Mouse (Mus musculus): ENCODE results near the gene Fam171a2.
A peak's percentile ranks its signal among the peaks of the same experiment; 100 is the strongest.
"Not testable (repeated sequence)": the region's sequence is repeated elsewhere in the genome, so short reads cannot be mapped to it uniquely, and the experiment has no call there.

The Fam171a2 gene

DNA sequence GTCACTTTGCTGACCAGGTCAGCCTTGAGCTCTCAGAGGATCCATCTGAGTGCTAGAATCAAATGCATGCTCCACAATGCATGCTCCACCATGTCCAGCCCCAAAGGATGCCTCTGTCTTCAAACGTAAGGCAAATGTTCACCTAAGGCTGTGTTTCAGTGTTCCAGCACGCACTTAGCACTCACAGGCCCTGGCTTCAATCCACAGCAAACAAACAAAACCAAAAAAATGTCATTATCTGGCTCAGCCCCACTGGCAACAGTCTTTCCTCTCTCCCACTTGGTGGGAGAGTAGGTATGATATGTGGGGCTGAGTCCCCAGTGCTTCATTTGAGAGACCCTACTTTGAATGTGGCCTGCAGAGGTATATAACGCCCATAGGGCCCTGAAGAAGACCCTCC, 36.4 kb downstream of the Fam171a2 start:
- DNase-seq (ENCODE audit: low spot score) = peak; percentile 3

DNA sequence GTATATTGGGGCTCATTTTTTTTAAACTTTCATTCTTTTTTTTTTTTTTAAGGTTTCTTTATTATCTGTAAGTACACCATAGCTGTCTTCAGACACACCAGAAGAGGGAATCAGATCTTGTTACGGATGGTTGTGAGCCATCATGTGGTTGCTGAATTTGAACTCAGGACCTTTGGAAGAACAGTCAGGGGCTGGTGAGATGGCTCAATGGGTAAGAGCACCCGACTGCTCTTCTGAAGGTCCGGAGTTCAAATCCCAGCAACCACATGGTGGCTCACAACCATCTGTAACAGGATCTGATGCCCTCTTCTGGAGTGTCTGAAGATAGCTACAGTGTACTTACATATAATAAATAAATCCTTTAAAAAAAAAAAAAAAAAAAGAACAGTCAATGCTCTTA, 37.1 kb downstream of the Fam171a2 start:
- DNase-seq (ENCODE audit: low spot score) = not testable (repeated sequence)

DNA sequence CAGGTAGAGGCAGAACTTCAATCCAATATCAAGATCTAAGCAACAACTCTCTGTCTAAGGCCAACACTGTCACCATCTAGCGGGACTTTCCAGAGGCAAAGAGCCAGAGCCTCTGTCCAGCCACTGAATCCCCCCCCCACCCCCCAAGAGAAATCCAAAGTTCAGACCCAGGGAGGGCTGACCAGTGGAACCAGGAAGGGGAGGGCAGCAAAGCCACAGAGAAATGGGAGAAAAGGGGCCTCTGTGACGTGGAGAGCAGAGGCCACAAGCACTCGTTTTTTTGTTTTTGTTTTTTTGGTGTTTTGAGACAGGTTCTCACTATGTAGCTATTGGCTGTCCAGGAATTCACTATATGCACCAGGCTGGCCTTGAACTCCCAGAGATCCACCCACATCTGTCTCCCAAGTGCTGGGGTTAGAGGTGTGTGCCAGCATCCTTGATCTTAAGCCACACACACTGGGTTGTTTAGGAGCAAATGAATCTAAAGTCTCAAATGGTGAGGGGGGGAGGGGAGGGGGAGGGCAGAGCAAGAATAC, 37.6 kb downstream of the Fam171a2 start:
- DNase-seq (ENCODE audit: low spot score) = peak; percentile 5

DNA sequence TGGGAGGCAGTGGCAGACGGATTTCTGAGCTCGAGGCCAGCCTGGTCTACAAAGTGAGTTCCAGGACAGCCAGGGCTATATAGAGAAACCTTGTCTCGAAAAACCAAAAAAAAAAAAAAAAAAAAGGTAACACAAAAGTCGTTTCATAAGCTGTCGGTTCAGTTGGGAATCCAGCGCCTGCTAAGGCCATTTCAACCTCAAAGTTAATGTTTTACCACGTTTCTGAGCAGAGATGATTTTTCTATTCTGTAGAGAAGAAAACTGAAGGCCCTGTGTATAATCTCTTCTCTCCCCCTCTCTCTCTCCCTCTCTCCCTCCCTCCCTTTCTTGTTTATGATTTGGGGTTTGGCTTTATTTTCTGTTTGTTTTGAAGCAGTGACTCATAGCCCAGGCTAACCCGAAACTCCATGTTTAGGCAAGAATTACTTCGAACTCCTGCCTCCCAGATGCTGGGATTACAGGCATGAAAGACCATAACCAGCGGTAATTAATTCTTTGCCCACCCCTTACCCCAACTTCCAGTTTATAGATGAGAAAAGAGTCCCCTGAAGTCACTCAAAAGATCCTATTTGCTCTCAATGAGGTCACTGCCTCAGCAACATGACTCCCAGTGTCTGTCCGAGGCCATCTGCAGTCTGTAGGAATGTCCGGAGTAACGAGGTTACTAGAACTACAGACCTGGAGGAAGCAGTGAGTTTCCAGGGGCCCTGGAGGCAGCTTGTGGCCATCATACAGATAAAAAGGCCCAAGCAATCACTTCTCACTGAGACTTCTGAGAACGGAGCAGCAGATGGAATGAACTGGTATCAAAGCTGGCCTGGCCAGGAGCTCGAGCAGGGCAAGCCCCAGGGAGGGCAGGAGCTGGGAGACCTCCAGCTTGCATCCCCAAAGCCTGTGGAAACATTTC, 38.3 kb downstream of the Fam171a2 start:
- peak; percentile 4 for DNase-seq (ENCODE audit: low spot score)

- peak; percentile 97 for DNase-seq (ENCODE audit: low spot score)
Observed at GRCm38 (mm10) chr11:102408344-102408876, 39.1 kb downstream of the Fam171a2 start.

GRCm38 (mm10) chr11:102407834-102408215, 39.7 kb downstream of the Fam171a2 start, which contains the start of gene Slc25a39:
Slc25a39 (minus strand) TSS chr11:102407946.
- DNase-seq (ENCODE audit: low spot score) = no peak

GRCm38 (mm10) chr11:102406900-102407833, 40.3 kb downstream of the Fam171a2 start:
- peak; percentile 91 for DNase-seq (ENCODE audit: low spot score)

- peak; percentile 16 for DNase-seq (ENCODE audit: low spot score)
Observed at GRCm38 (mm10) chr11:102406401-102406800, 41.1 kb downstream of the Fam171a2 start.

DNA sequence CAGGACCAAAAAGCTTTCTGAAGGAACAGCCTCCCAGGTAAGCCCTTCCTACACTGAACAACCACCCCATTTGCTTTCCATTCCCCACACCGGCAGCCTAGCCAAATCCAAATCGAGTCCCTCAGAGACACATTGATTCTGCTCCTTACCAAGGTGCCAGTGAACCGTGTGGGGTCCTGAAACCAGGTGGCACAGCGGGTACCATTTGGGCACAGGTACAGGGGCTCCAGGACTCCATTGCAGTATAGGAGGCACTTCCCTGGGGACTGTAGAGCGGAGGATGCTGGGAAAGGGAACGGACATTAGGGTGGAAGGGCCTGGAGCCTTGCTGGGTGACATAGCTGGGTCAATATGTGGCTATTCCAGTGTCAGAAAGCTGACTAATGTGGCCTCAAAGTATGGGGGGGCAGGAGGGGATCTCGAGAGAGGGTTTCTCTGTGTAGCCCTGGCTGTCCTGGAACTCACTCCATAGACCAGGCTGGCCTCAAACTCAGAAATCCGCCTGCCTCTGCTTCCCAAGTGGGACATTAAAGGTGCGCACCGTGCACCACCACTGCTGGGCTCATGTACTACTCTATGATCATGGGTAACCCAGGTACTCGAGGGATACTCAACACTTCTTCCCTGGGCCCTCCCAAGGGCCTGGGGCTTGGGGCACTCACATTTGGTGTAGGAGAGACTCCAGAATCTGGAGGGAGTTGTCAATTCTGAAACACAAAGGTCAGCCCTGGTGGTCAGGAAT, 41.8 kb downstream of the Fam171a2 start:
- DNase-seq (ENCODE audit: low spot score) = no peak

- no peak for DNase-seq (ENCODE audit: low spot score)
Observed at GRCm38 (mm10) chr11:102404161-102405010, 43.1 kb downstream of the Fam171a2 start.

GRCm38 (mm10) chr11:102403657-102404056, 43.8 kb downstream of the Fam171a2 start:
- DNase-seq (ENCODE audit: low spot score) = no peak

DNA sequence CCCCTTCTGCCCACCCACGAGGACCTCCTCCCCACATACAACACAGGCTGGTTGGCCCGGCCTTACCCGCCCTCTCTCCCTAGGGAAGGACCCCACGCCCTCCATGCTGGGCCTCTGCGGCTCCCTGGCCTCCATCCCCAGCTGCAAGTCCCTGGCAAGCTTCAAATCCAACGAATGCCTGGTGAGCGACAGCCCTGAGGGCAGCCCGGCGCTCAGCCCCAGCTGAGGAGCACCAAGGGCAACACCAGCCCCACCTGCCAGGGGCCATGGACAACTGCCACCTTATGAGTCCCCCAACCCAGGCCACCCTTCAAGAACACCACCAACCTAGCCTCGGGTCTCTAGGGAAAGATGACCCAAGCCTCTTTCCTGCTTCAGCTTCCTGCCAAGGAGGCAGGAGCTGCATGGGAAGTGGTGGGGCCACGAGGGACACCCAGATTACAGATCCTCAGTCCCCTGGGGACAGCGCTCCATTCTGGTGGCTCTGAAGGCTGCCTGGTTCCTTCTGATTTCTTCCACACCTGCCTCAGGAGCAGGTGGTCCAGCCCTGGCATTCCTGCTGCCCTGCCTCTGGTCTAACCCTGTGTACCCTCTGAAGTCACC, 45.5 kb downstream of the Fam171a2 start:
- no peak for DNase-seq (ENCODE audit: low spot score)

GRCm38 (mm10) chr11:102400513-102401084, 46.9 kb downstream of the Fam171a2 start:
- DNase-seq (ENCODE audit: low spot score) = peak; percentile 10

DNA sequence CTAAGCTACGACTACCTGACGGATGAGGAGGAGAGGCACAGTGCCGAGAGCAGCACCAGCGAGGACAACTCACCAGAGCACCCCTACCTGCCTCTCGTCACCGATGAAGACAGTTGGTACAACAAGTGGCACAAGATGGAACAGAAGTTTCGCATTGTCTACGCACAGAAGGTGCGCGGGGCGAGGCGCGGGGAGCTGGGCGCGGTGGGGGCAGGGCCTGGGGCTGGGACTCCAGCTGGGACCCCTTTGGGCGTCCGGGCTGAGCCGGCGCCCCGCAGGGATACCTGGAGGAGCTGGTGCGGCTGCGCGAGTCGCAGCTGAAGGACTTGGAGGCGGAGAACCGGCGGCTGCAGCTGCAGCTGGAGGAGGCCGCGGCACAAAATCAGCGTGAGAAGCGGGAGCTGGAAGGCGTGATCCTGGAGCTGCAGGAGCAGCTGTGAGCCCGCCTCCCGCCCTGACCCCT, 47.8 kb downstream of the Fam171a2 start:
- DNase-seq (ENCODE audit: low spot score) = peak; percentile 23

GRCm38 (mm10) chr11:102399107-102399506, 48.4 kb downstream of the Fam171a2 start:
- DNase-seq (ENCODE audit: low spot score) = no peak

DNA sequence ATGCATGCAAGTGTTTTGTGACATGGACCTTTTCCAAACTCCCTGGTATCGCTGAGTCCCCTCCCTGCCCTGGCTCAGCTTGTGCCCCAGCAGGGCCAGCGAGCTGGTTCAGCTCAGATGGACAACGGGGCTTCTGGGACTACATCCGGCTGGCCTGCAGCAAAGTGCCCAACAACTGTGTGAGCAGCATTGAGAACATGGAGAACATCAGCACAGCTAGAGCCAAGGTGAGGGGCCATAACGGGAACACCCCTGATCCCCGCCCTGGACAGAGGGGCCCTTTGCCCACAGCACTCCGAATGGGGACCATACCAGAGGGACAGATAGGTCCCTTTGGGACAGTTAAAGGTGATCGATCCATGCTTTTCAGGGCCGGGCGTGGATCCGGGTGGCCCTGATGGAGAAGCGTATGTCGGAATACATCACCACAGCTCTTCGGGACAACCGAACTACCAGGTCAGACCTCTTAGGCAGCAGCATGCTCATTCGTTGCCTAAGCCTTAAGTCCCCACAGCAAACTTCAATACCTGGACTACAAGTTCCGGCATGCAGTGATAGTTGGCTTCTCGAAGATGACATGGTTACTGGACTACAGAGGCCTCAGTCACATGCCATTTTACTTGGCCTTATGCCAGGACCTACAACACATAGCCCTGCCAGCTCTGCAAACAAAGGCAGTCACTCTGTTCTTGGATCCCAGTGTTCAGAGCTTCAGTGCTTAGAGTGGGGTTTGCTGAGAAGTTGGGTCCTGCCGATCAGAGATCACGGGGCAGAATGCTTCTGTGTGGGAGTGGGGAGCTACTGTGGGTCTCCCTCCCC, 49.3 kb downstream of the Fam171a2 start:
- peak; percentile 12 for DNase-seq (ENCODE audit: low spot score)

DNA sequence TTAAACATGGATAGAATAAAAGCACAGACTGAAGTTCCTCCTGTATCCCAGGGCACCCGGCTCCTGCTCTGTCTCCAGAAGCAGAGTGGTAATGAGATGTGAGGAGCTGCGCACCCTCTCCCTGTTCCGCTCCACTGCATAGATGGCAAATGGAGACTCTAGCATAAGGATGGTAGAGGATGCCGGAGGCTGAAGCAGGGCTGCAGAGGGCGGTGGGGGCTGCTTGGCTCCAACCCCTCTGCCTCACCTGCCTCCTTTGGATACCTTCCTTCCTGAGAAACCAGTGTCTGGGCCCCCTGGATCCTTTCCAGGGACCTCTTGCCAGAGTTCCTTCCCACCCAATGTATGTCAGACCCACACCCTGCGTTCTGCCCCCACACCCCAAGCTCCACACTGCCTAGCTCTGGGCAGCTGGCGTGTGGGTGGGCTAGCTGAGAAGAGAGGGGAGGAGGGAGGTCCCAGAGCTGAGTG, 50.8 kb downstream of the Fam171a2 start:
- DNase-seq (ENCODE audit: low spot score) = no peak

- no peak for DNase-seq (ENCODE audit: low spot score)
Observed at GRCm38 (mm10) chr11:102396263-102396662, 51.2 kb downstream of the Fam171a2 start.
